ENCODE assay signal across 24 mouse cellular contexts in genomic region chr6:6856881-6857280, GRCm38 (mm10). TPM values are rescaled to one million over a fixed set of nuclear protein-coding genes. Genes with fewer than 3 reads are reported as not detected.
DNase-seq lines count a peak whose midpoint lies in the region; ATAC-seq lines count a peak whose summit lies in the region.
"Had no signal": no experiment of that assay in that cellular context is flagged by ENCODE, and none has a peak within 500 bp of the region (broad histone marks: within the 10 kb centered on the region; RNA-seq: fewer than 3 reads in every experiment).

No protein-coding gene starts in this region.

- H3K4me2 ChIP-seq in limb, embryonic 11.5 days (ENCODE audit: low read depth, severe bottlenecking), result no peak overlapping the region
- H3K4me2 ChIP-seq in embryonic facial prominence, embryonic 13.5 days, result peak overlapping the region; percentile 53; the same call in 1 of the 2 replicates
- H3K4me2 ChIP-seq in forebrain, embryonic 14.5 days (ENCODE audit: low read length), result peak overlapping the region; percentile 65
- 0 out of 2 replicates have a peak overlapping the region, but pooled peaks have one; percentile 22 for H3K4me2 ChIP-seq in midbrain, embryonic 15.5 days
- H3K4me2 ChIP-seq: heart, embryonic 11.5 days; hindbrain, embryonic 15.5 days; intestine, embryonic 15.5 days; kidney, embryonic 15.5 days; liver, embryonic 15.5 days; neural tube, embryonic 12.5 days had no signal

- peak; percentile 26 for DNase-seq in limb, embryonic 11.5 days (ENCODE audit: low spot score)
- DNase-seq in limb, embryonic 10.5 days (ENCODE audit: low spot score), result no peak
- DNase-seq in forebrain, embryonic 14.5 days (ENCODE audit: low spot score), result no peak
- DNase-seq in adrenal gland, adult (ENCODE audit: inconsistent age in 2 of 2, low spot score in 1 of 2), result no peak
- no peak for DNase-seq in Muller cell, postnatal 12 days (ENCODE audit: inconsistent ontology term)
- DNase-seq in lung, postnatal 25 days (ENCODE audit: low spot score), result no peak
- DNase-seq: adrenal gland, postnatal 10 days; cerebellum, adult 9-11 months; heart, postnatal 10 days; kidney, postnatal 4 days; layer of hippocampus, adult 9-11 months; right cerebral cortex, adult 18-20 months; thymus, postnatal 25 days had no signal

- H3K9ac ChIP-seq in limb, embryonic 11.5 days (ENCODE audit: low read length), result no peak overlapping the region
- H3K9ac ChIP-seq in embryonic facial prominence, embryonic 13.5 days, result no peak overlapping the region
- peak overlapping the region; percentile 68 for H3K9ac ChIP-seq in forebrain, embryonic 14.5 days (ENCODE audit: low read length)
- no peak overlapping the region for H3K9ac ChIP-seq in midbrain, embryonic 15.5 days
- H3K9ac ChIP-seq: hindbrain, embryonic 15.5 days; intestine, embryonic 15.5 days; kidney, embryonic 15.5 days; limb, embryonic 15.5 days; liver, embryonic 15.5 days; neural tube, embryonic 12.5 days had no signal

- no peaks in the 10 kb centered on the region; the same call in 1 of the 2 replicates for H3K4me1 ChIP-seq in limb, embryonic 11.5 days (ENCODE audit: control insufficient read depth, insufficient read depth, low read length)
- peaks cover 40% of the 10 kb centered on the region for H3K4me1 ChIP-seq in limb, embryonic 10.5 days
- H3K4me1 ChIP-seq in embryonic facial prominence, embryonic 13.5 days, result peaks cover 40% of the 10 kb centered on the region
- no peaks in the 10 kb centered on the region; the same call in 1 of the 2 replicates for H3K4me1 ChIP-seq in forebrain, embryonic 14.5 days (ENCODE audit: control insufficient read depth, insufficient read depth, low read length)
- H3K4me1 ChIP-seq in midbrain, embryonic 15.5 days, result peaks cover 10% of the 10 kb centered on the region
- H3K4me1 ChIP-seq: hindbrain, embryonic 15.5 days; liver, embryonic 15.5 days had no signal

- no peak for ATAC-seq in limb, embryonic 11.5 days (ENCODE audit: insufficient number of reproducible peaks, low FRiP score, low TSS enrichment, low read depth)
- ATAC-seq in embryonic facial prominence, embryonic 13.5 days (ENCODE audit: insufficient number of reproducible peaks, insufficient read depth, low FRiP score, low TSS enrichment, low read depth), result no peak
- no peak for ATAC-seq in forebrain, embryonic 14.5 days
- ATAC-seq in midbrain, embryonic 15.5 days (replicated peaks), result no peak
- ATAC-seq: intestine, embryonic 15.5 days had no signal

- no peak overlapping the region for H3K27ac ChIP-seq in limb, embryonic 11.5 days (replicated peaks; ENCODE audit: low read depth, low read length)
- no peak overlapping the region for H3K27ac ChIP-seq in limb, embryonic 10.5 days
- no peak overlapping the region for H3K27ac ChIP-seq in embryonic facial prominence, embryonic 13.5 days
- peak overlapping the region; percentile 85 for H3K27ac ChIP-seq in forebrain, embryonic 14.5 days (ENCODE audit: low read depth, low read length)
- no peak overlapping the region for H3K27ac ChIP-seq in midbrain, embryonic 15.5 days
- H3K27ac ChIP-seq: hindbrain, embryonic 15.5 days; intestine, embryonic 15.5 days; kidney, embryonic 15.5 days; limb, embryonic 15.5 days; liver, embryonic 15.5 days; neural tube, embryonic 12.5 days had no signal

- no peaks in the 10 kb centered on the region for H3K9me3 ChIP-seq in limb, embryonic 11.5 days (ENCODE audit: control insufficient read depth, low read length)
- H3K9me3 ChIP-seq in limb, embryonic 10.5 days (replicated peaks), result no peaks in the 10 kb centered on the region
- no peaks in the 10 kb centered on the region for H3K9me3 ChIP-seq in embryonic facial prominence, embryonic 13.5 days
- no peaks in the 10 kb centered on the region for H3K9me3 ChIP-seq in forebrain, embryonic 14.5 days (replicated peaks; ENCODE audit: control insufficient read depth, low read length)
- H3K9me3 ChIP-seq in midbrain, embryonic 15.5 days, result no peaks in the 10 kb centered on the region
- H3K9me3 ChIP-seq: hindbrain, embryonic 15.5 days; intestine, embryonic 15.5 days; kidney, embryonic 15.5 days; limb, embryonic 15.5 days; liver, embryonic 15.5 days; neural tube, embryonic 12.5 days had no signal

- 3% methylated on average over 4 of the region's 4 CpGs for WGBS in limb, embryonic 11.5 days
- WGBS in limb, embryonic 10.5 days, result 2% methylated on average over 4 of the region's 4 CpGs
- 10% methylated on average over 4 of the region's 4 CpGs for WGBS in embryonic facial prominence, embryonic 13.5 days
- under 1% methylated on average over 4 of the region's 4 CpGs for WGBS in forebrain, embryonic 14.5 days
- 3% methylated on average over 4 of the region's 4 CpGs for WGBS in midbrain, embryonic 15.5 days

- no peak overlapping the region for H3K4me3 ChIP-seq in limb, embryonic 11.5 days (ENCODE audit: low read depth, low read length)
- H3K4me3 ChIP-seq in limb, embryonic 10.5 days, result no peak overlapping the region
- peak overlapping the region; percentile 18; the same call in 1 of the 2 replicates for H3K4me3 ChIP-seq in embryonic facial prominence, embryonic 13.5 days
- H3K4me3 ChIP-seq in forebrain, embryonic 14.5 days (ENCODE audit: low read depth, low read length), result peak overlapping the region; percentile 32
- peak overlapping the region; percentile 11; the same call in 1 of the 2 replicates for H3K4me3 ChIP-seq in midbrain, embryonic 15.5 days
- H3K4me3 ChIP-seq: hindbrain, embryonic 15.5 days; intestine, embryonic 15.5 days; kidney, embryonic 15.5 days; liver, embryonic 15.5 days; neural tube, embryonic 12.5 days had no signal

- peaks cover 88% of the 10 kb centered on the region for H3K27me3 ChIP-seq in limb, embryonic 11.5 days (ENCODE audit: control insufficient read depth, insufficient read depth, low read length)
- peaks cover 100% of the 10 kb centered on the region for H3K27me3 ChIP-seq in limb, embryonic 10.5 days (ENCODE audit: low read depth, poor library complexity, severe bottlenecking)
- peaks cover 95% of the 10 kb centered on the region for H3K27me3 ChIP-seq in embryonic facial prominence, embryonic 13.5 days
- H3K27me3 ChIP-seq in forebrain, embryonic 14.5 days (replicated peaks; ENCODE audit: control insufficient read depth, insufficient read depth, low read length), result peaks cover 61% of the 10 kb centered on the region
- peaks cover 81% of the 10 kb centered on the region for H3K27me3 ChIP-seq in midbrain, embryonic 15.5 days (replicated peaks)

- H3K36me3 ChIP-seq in limb, embryonic 11.5 days (ENCODE audit: control insufficient read depth, insufficient read depth, low read length), result no peaks in the 10 kb centered on the region
- no peaks in the 10 kb centered on the region for H3K36me3 ChIP-seq in limb, embryonic 10.5 days
- H3K36me3 ChIP-seq in embryonic facial prominence, embryonic 13.5 days, result no peaks in the 10 kb centered on the region
- H3K36me3 ChIP-seq in forebrain, embryonic 14.5 days (ENCODE audit: control insufficient read depth, insufficient read depth, low read length), result no peaks in the 10 kb centered on the region
- H3K36me3 ChIP-seq in midbrain, embryonic 15.5 days (replicated peaks), result no peaks in the 10 kb centered on the region
- H3K36me3 ChIP-seq: hindbrain, embryonic 15.5 days; intestine, embryonic 15.5 days; kidney, embryonic 15.5 days; limb, embryonic 15.5 days; liver, embryonic 15.5 days; neural tube, embryonic 12.5 days had no signal

RNA-seq across cellular contexts. Expression of gene Dlx6, which starts 6.3 kb away (rescaled TPM):
- polyA plus RNA-seq in limb, embryonic 11.5 days (2014; fragmentation: Nextera tagmentation; extraction: Ambion mirVana), result 0.36 and 0.89 TPM in 2 replicates
- 0.41 and 0.60 TPM in 2 replicates for polyA plus RNA-seq in limb, embryonic 10.5 days (2016; fragmentation: Nextera tagmentation; extraction: Ambion mirVana)
- 4.6 and 5.1 TPM in 2 replicates for polyA plus RNA-seq in embryonic facial prominence, embryonic 13.5 days (2015; fragmentation: Nextera tagmentation; extraction: Ambion mirVana)
- 4.4 and 5.8 TPM in 2 replicates for polyA plus RNA-seq in forebrain, embryonic 14.5 days (2014; fragmentation: Nextera tagmentation; extraction: Ambion mirVana)
- polyA plus RNA-seq in midbrain, embryonic 15.5 days (2015; fragmentation: Nextera tagmentation; extraction: Ambion mirVana), result 2.4 and 3.6 TPM in 2 replicates
- polyA plus RNA-seq: C2C12; kidney, embryonic 15.5 days; liver, embryonic 15.5 days; lung, embryonic 16.5 days; neural tube, embryonic 12.5 days had no signal

RNA-seq across cellular contexts. Expression of gene Dlx5, which starts 25.0 kb away (rescaled TPM):
- polyA plus RNA-seq in limb, embryonic 11.5 days (2014; fragmentation: Nextera tagmentation; extraction: Ambion mirVana), result 15.5 and 16.3 TPM in 2 replicates
- 9.3 and 10.8 TPM in 2 replicates for polyA plus RNA-seq in limb, embryonic 10.5 days (2016; fragmentation: Nextera tagmentation; extraction: Ambion mirVana)
- 44.3 and 54.9 TPM in 2 replicates for polyA plus RNA-seq in embryonic facial prominence, embryonic 13.5 days (2015; fragmentation: Nextera tagmentation; extraction: Ambion mirVana)
- polyA plus RNA-seq in forebrain, embryonic 14.5 days (2014; fragmentation: Nextera tagmentation; extraction: Ambion mirVana), result 55.7 and 77.2 TPM in 2 replicates
- 14.8 and 19.0 TPM in 2 replicates for polyA plus RNA-seq in midbrain, embryonic 15.5 days (2015; fragmentation: Nextera tagmentation; extraction: Ambion mirVana)
- polyA plus RNA-seq: C2C12; liver, embryonic 15.5 days had no signal

Comparison
In these comparisons a context has a peak if more than half of its experiments do, and no peak if none do; other contexts are left out.
1. H3K4me3 ChIP-seq: peak in embryonic facial prominence, embryonic 13.5 days (single experiment), forebrain, embryonic 14.5 days (single experiment) and midbrain, embryonic 15.5 days (single experiment); none in limb, embryonic 11.5 days (single experiment) and limb, embryonic 10.5 days (single experiment).